Mouse (Mus musculus) kidney, embryonic 16.5 days (tissue): Measurements from ENCODE around the gene Aqp9. TPM values are rescaled to one million over a fixed set of nuclear protein-coding genes. Genes with fewer than 3 reads are reported as not detected.

Source experiments
- ATAC-seq: fragments of 200-750 bp; cut with Nextera tagmentation; 2 replicates; pipeline ENCODE4 v1.8.0; 2017; ENCODE audit warnings: moderate TSS enrichment; ENCODE audit not compliant: low FRiP score, low TSS enrichment
- H3K27ac ChIP-seq: fragments of 300-500 bp; sonication (generic); 2 replicates; pipeline ENCODE4 v1.5.1; 2014; ENCODE audit warnings: low read length
- H3K27me3 ChIP-seq: fragments of 300-500 bp; sonication (generic); 2 replicates; pipeline ENCODE4 v1.6.1; 2014; ENCODE audit warnings: low read length, control low read depth, mixed read lengths; ENCODE audit not compliant: insufficient read depth
- H3K36me3 ChIP-seq: fragments of 300-500 bp; sonication (generic); 2 replicates; pipeline ENCODE4 v1.6.1; 2014; ENCODE audit warnings: low read length, control low read depth, mixed read lengths; ENCODE audit not compliant: insufficient read depth
- H3K4me1 ChIP-seq: fragments of 300-500 bp; sonication (generic); 2 replicates; pipeline ENCODE4 v1.6.1; 2014; ENCODE audit warnings: low read length, control low read depth, mixed read lengths; ENCODE audit not compliant: insufficient read depth
- H3K4me2 ChIP-seq: fragments of 300-500 bp; sonication (generic); replicated peaks from 2 replicates; pipeline ENCODE4 v1.6.1; 2014; ENCODE audit warnings: low read depth, low read length
- H3K4me3 ChIP-seq: fragments of 300-500 bp; sonication (generic); 2 replicates; pipeline ENCODE4 v1.5.1; 2014; ENCODE audit warnings: mild to moderate bottlenecking, low read length
- H3K9ac ChIP-seq: fragments of 300-500 bp; sonication (generic); replicated peaks from 2 replicates; pipeline ENCODE4 v1.6.1; 2014; ENCODE audit warnings: low read length
- H3K9me3 ChIP-seq: fragments of 300-500 bp; sonication (generic); 2 replicates; pipeline ENCODE4 v1.6.1; 2016; ENCODE audit warnings: low read length, control low read depth
- WGBS: fragments of 180-500 bp; shearing (Covaris S2); extraction: QIAGEN DNeasy Blood & Tissue Kit; methylation state at CpG from one replicate; pipeline ENCODE4 v1.1.7; 2014; 5-methylcytosine and 5-hydroxymethylcytosine counted together
- polyA plus RNA-seq: library from polyadenylated mRNA; unstranded; fragments of >200 nt; fragmentation: Nextera tagmentation; extraction: Ambion mirVana; gene quantifications from 2 replicates; pipeline ENCODE4 v1.2.1, GENCODE M21; 2015

Gene Aqp9
- polyA plus RNA-seq, 1 experiment from 2014 or later, result 0.27 TPM

- Histone ChIP-seq H3K9ac (no peak overlapping the region), H3K4me1 (no peaks in the 10 kb centered on the region), H3K4me2 (no peak overlapping the region), H3K36me3 (no peaks in the 10 kb centered on the region), H3K4me3 (no peak overlapping the region), H3K27ac (no peak overlapping the region), H3K9me3 (no peaks in the 10 kb centered on the region), H3K27me3 (no peaks in the 10 kb centered on the region)
- ATAC-seq, result no peak
- WGBS, result 37% methylated on average over 9 of the region's 9 CpGs
Measured at GRCm38 (mm10) chr9:71173533-71173932, 5.1 kb upstream of the Aqp9 start.

DNA sequence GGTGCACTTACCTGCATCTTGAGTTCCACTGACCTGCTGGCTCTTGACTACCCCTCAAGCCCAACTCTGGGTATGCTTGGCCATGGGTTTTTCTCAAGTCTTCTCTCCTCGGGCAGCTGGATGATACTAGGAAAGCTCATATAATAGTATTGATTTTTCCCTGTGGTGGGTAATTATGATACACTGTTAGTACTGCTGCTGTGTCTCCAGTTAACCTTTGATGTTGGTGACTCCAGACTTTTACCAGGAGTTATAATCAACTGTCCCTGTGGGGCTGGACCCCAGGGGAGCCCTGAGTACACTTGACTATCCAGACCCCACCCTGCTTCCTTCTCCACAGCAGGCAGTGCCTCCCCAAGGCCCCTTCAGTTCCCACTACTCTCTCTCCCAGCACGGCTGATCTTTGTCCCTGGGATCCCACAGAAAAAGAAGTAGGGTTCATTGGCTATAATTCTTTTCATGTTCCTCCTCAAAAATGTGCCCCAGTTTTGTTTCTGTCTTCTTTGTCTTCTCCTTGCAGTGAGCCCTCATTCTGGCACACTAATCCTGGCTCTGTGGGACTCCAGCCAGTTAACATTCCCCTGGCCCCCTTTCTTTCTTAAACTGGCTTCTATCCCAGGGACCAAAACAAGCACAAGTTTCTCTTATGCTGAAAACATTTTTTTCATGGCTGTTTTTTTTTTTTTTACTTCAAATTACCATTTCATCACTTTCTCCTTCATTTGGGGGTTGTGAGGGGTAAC lies 838 bp downstream of the Aqp9 start:
- H3K4me2 ChIP-seq, result no peak overlapping the region
- H3K27ac ChIP-seq, result no peak overlapping the region
- whole genome bisulfite sequencing, result 36% methylated on average over 2 of the region's 2 CpGs
- H3K9me3 ChIP-seq, result no peaks in the 10 kb centered on the region
- no peak for ATAC-seq
- no peaks in the 10 kb centered on the region for H3K36me3 ChIP-seq
- H3K4me3 ChIP-seq, result no peak overlapping the region
- no peaks in the 10 kb centered on the region for H3K4me1 ChIP-seq
- H3K9ac ChIP-seq, result no peak overlapping the region
- no peaks in the 10 kb centered on the region for H3K27me3 ChIP-seq

- no peak overlapping the region for H3K4me2 ChIP-seq
- H3K4me3 ChIP-seq, result no peak overlapping the region
- H3K9ac ChIP-seq, result no peak overlapping the region
- 70% methylated on average over 5 of the region's 5 CpGs for WGBS
- H3K27me3 ChIP-seq, result no peaks in the 10 kb centered on the region
- H3K9me3 ChIP-seq, result no peaks in the 10 kb centered on the region
- ATAC-seq, result no peak
- no peaks in the 10 kb centered on the region for H3K36me3 ChIP-seq
- no peaks in the 10 kb centered on the region for H3K4me1 ChIP-seq
- H3K27ac ChIP-seq, result no peak overlapping the region
Measured at GRCm38 (mm10) chr9:71166871-71167465, 1.5 kb downstream of the Aqp9 start.

DNA sequence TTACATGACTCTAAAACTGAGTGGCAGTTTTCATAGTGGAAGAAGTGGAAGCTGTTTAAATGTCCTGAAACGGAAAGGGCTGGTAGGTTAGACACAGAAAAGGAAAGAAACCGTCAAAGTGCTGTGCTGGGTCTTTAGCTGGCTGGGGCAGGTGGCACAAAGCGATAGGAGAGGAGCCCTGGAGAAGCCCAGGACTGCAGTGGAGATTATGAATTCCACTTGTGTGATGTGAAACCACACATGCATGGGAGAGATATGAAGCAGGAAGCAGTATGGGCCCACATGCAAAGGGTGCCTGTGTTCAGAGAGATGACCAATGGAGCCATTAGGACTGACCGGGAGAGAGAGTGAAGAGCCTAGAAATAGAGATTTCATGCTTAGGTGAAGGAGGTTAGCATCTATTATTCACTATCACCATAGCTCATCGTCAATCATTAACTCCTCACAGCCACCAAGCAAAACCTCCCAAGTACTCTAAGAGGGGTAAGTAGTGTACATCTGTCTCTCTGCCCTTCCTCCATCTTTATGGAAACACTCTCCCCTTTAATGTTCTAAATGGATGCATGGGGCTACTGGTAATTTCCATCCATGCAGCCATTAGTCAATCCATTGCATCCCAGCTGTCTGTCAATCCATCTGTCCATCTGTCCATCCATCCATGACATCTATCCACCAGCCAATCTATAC lies 2.3 kb downstream of the Aqp9 start:
- Histone ChIP-seq H3K4me2 (no peak overlapping the region), H3K9ac (no peak overlapping the region), H3K27ac (no peak overlapping the region), H3K9me3 (no peaks in the 10 kb centered on the region), H3K36me3 (no peaks in the 10 kb centered on the region), H3K4me1 (no peaks in the 10 kb centered on the region), H3K27me3 (no peaks in the 10 kb centered on the region), H3K4me3 (no peak overlapping the region)
- 86% methylated on average over 5 of the region's 5 CpGs for WGBS
- ATAC-seq, result no peak

GRCm38 (mm10) chr9:71165510-71165909 lies 3.0 kb downstream of the Aqp9 start:
- no peak for ATAC-seq
- Histone ChIP-seq H3K36me3 (no peaks in the 10 kb centered on the region), H3K4me3 (no peak overlapping the region), H3K27me3 (no peaks in the 10 kb centered on the region), H3K27ac (no peak overlapping the region), H3K9ac (no peak overlapping the region), H3K9me3 (no peaks in the 10 kb centered on the region), H3K4me1 (no peaks in the 10 kb centered on the region), H3K4me2 (no peak overlapping the region)
- 93% methylated on average over 2 of the region's 2 CpGs for WGBS

DNA sequence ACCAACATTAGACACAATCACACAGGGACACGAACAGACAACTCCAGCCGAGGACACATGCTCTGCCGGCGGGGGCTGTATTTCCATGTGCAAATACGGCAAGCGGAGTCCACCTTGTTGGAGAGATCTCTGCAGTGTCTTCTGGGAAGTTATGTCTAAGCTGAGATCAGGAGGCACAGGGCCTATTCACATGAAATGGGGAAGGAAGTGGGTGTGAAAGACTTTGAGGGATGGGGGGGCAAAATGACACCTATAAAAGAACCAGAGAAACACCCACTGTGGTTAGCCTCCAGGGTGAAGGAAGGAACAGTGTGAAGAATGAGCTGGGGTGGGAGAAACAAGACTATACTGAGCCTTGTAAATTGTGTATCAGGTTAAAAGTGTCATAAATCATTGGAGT lies 3.4 kb downstream of the Aqp9 start:
- Histone ChIP-seq H3K27me3 (no peaks in the 10 kb centered on the region), H3K4me2 (no peak overlapping the region), H3K9ac (no peak overlapping the region), H3K36me3 (no peaks in the 10 kb centered on the region), H3K4me3 (no peak overlapping the region), H3K27ac (no peak overlapping the region), H3K4me1 (no peaks in the 10 kb centered on the region), H3K9me3 (no peaks in the 10 kb centered on the region)
- WGBS, result 73% methylated on average over 6 of the region's 6 CpGs
- ATAC-seq, result no peak

DNA sequence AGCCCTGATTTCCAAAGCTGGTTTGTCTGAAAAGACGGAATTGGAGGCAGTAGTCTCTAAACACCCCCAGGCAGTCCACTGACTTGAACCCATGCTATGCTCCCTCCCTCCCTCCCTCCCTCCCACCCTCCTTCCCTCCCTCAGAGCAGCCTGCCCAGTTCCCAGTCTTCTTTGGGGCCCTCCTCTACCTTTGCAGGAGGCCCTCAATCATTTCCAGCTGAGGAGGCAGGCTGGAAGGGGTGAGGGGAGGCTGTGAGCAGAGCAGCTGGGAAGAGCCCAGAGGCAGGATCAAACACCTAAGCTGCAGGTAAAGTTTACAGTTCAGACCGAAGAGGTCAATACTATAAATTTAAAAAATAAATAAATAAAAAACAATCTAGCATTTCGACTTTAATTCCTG lies 4.1 kb downstream of the Aqp9 start:
- Histone ChIP-seq H3K27ac (no peak overlapping the region), H3K4me3 (no peak overlapping the region), H3K9ac (no peak overlapping the region), H3K4me1 (no peaks in the 10 kb centered on the region), H3K9me3 (no peaks in the 10 kb centered on the region), H3K36me3 (no peaks in the 10 kb centered on the region), H3K4me2 (no peak overlapping the region), H3K27me3 (no peaks in the 10 kb centered on the region)
- WGBS, result 75% methylated on average over 3 of the region's 3 CpGs
- ATAC-seq, result peak; percentile 67; the same call in 1 of the 2 replicates

DNA sequence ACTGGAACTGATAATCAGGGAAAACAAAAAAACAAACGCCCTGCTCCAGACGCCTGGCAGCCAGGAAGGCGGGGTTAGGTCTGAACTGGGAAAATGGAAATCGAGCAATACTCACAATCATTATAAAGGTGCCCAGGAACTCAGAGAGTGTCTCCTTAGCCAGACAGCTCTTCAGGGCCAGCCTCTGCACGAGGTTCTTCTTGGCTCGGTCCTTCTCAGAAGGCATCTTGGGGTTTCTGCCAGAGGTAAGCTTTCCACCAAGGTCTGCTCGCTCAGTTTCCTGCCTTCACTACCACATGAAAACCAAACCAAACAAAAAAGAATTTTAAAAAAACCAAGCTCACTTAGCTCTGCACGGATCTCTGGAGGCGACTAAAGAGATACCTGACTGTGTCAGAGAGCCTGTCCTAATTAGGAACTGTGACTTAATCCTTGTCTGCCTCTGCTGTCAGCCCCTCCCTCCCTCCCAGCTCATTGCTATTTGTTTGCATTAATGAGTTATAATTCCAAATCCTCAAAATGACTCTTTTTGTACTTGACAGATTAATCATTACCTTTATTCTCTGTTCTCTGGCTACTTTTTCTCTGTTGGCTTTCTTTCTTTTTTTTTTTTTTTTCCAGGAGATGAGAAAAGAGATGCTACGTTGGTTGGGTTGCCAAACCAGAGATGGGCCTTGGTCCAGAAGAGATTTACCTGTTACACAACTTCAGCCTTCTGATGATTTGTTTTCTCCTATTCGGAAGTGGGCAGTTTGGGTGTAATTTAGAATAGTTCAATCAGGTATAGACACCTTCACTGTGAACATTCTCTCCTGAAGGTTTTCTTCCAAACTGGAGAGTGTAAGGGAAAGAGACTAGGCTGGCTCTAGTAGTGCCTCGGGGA lies 5.4 kb downstream of the Aqp9 start:
- no peak overlapping the region for H3K4me3 ChIP-seq
- H3K4me2 ChIP-seq, result no peak overlapping the region
- H3K36me3 ChIP-seq, result no peaks in the 10 kb centered on the region
- no peaks in the 10 kb centered on the region for H3K9me3 ChIP-seq
- 68% methylated on average over 12 of the region's 12 CpGs for WGBS
- no peak for ATAC-seq
- no peaks in the 10 kb centered on the region for H3K4me1 ChIP-seq
- no peak overlapping the region for H3K27ac ChIP-seq
- H3K9ac ChIP-seq, result no peak overlapping the region
- no peaks in the 10 kb centered on the region for H3K27me3 ChIP-seq

DNA sequence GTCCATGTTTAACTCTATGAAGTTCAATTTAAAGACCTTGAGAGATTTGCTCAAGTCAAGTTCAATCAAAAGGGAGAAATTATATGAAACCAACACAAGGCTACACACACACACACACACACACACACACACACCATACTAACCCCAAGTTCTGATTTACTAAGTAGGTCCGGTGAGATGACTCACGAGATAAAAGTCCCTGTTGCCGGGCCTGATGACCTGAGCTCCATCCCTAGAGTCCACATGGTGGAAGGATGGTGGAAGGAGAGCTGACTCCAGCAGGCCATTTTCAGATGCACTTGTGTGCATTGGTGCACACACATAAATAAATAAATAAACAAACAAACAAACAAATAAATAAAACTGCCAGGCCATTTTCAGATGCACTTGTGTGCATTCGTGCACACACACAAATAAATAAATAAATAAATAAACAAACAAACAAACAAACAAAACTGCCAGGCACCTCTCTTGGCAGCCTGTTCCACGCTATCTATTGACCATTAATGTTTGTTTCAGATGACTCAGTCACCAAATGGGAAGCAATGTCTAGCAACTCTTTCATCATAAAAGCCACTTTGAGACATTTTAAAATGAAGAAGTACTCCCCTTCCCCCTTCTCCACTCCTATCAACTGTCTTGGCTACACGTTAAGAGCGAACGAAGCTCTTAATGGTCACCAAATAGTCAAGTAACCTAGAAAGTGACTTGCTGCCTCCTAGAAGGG lies 6.2 kb downstream of the Aqp9 start:
- no peak overlapping the region for H3K4me3 ChIP-seq
- no peak for ATAC-seq
- WGBS, result 82% methylated on average over 8 of the region's 8 CpGs
- H3K36me3 ChIP-seq, result no peaks in the 10 kb centered on the region
- no peak overlapping the region for H3K4me2 ChIP-seq
- H3K27ac ChIP-seq, result no peak overlapping the region
- no peak overlapping the region for H3K9ac ChIP-seq
- H3K27me3 ChIP-seq, result no peaks in the 10 kb centered on the region
- H3K9me3 ChIP-seq, result no peaks in the 10 kb centered on the region
- H3K4me1 ChIP-seq, result no peaks in the 10 kb centered on the region
